Mouse (Mus musculus): Measurements from ENCODE around the gene Pfas.

GRCm38 (mm10) chr11:68963405-68963804 lies 44.9 kb downstream of the Pfas start:
- TF ChIP-seq CTCF (IDR thresholded peaks at IDR 0.05; ENCODE audit: insufficient read depth, low read depth, low read length) (no peak), POLR2A (IDR thresholded peaks at IDR 0.05; ENCODE audit: insufficient read depth, low read depth, low read length) (no peak)
